Mouse (Mus musculus): ENCODE measurements around the gene Ube2ql1.

Gene Ube2ql1

GRCm38 (mm10) chr13:69707496-69707895 lies 32.2 kb downstream of the Ube2ql1 start:
- no peak for DNase-seq

GRCm38 (mm10) chr13:69706919-69707318 lies 32.8 kb downstream of the Ube2ql1 start:
- no peak for DNase-seq

DNA sequence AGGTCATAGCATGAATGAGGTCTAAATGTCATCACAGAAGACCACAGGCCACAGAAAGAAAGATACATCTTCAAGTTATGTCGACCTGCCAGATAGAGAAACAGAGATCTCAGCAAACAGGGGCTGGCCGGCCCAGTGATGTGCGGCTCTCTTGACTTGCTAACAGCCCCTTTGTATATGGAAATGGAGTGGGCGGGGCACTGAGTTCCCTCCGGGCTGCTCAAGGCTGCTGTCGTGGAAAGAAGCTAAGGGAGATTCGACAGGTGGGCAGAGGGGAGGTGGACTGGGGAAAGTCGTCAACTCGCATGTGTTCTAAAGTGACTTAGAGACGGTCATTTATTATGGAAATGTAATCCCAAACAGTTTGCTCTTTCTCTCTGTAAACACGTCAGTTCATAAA lies 36.2 kb downstream of the Ube2ql1 start:
- no peak for DNase-seq

- DNase-seq, result no peak
These were observed 38.3 kb downstream of the Ube2ql1 start for GRCm38 (mm10) chr13:69701397-69701796.

GRCm38 (mm10) chr13:69700827-69701226 lies 38.9 kb downstream of the Ube2ql1 start:
- DNase-seq, result no peak

- DNase-seq, result peak; percentile 81
These were observed 43.2 kb downstream of the Ube2ql1 start for GRCm38 (mm10) chr13:69696333-69696991.

GRCm38 (mm10) chr13:69691074-69691473 lies 48.6 kb downstream of the Ube2ql1 start:
- DNase-seq, result peak; percentile 25

DNA sequence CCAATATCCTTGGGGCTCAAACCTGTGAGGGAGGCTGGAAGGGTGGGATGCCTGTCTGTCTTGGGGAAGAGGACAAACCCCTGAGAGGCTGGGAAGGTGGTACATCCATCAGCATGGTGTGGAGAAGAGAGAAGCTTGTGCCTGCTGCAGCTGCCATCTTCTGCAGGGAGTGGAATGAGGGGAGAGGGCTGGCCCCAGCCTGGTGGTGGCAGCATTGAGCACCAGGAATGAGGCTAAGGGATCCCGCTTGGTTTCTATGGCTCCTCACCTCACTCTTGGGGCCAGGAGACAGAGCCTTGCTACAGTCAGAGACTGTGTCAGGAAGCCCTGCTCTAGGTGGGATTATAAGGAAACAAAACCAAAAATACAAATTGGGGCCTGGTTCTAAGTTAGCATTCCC lies 52.7 kb downstream of the Ube2ql1 start:
- DNase-seq, result no peak

DNA sequence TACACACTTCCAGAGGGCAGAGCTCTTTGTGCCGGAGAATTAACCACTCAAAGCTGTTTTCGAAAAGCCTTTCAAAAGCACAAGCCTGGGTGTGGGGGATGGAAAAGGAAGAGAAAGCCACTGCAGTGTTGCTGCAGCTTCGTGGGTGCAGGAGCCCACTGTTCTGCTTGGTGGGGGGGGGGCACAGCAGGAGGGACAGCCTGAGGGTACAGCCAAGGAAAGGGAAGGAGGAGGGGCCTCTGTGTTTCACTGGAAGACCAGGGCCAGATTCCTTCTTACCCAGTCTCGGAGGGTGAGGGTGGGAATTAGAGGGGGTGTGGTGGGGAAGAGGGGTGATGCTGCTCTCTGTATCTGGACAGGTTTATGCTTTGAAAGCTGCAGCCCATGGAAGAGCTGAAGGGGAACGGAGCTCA lies 54.3 kb downstream of the Ube2ql1 start:
- no peak for DNase-seq

DNA sequence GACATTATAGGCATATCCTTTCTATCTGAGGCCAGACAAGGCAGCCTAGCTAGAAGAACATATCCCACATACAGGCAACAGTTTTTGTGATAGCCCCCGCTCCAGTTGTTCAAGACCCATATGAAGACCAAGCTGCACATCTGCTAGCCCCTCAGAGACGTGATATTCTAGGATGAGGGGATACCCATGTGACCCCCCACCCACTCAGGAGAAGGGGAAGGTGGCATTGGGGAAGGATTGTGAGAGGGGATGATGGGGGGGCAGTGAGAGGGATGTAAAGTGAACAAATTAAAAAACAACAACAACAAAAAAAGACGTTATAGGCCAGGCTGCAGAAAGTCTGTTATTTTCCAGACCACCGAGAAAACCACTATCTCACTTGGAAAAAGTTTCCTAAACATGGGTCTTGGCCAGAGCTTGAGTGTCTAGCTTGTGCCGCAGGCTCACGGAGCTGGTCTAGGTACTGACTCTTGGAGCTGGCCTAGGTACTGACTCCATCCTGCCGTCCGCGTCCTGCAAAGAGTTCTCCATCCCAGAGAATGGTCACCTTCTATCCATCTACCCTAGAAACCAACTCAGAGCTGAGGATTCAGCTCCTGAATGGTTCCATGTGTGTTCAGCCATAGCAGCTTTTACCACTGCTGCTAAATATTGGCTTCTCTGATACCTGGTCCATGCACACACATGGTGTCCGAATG lies 65.6 kb downstream of the Ube2ql1 start:
- DNase-seq, result no peak

DNA sequence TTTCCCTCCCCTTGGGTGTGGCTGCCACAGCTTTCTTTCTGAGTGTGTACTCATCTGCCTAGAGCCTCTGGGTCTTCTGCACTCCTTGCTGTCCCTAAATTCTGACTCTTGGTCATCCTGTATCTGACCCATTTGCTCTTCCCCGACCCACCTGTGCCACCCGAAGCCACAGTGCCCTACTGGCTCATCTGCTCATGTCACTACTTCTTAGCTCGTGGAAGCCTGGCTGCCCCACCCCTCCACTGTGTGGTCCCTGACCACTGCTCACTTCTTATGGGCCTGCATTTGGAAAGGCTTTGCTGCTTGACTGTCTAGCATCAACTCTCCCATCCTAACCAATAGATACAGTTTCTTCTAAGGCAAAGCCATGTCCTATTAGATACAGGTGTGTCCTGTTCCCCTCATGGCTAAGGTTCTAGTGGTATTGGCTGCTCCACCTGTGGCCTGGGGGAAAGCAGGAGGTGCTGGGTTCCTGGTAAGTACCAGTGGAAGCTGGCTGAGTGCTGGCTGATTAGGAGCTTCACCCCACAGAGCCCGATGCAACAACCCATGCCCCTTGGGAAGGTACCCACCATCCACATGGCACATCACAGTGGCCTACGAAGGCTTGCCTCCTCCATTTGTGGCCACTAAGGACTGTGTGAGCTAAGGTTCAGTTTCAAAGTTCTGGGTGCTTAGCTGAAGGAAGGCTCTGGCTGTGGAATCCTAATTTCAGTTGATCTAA lies 66.3 kb downstream of the Ube2ql1 start:
- DNase-seq, result no peak

GRCm38 (mm10) chr13:69672565-69672964 lies 67.1 kb downstream of the Ube2ql1 start:
- DNase-seq, result no peak

- DNase-seq, result no peak
These were observed 67.6 kb downstream of the Ube2ql1 start for GRCm38 (mm10) chr13:69672121-69672520.

DNA sequence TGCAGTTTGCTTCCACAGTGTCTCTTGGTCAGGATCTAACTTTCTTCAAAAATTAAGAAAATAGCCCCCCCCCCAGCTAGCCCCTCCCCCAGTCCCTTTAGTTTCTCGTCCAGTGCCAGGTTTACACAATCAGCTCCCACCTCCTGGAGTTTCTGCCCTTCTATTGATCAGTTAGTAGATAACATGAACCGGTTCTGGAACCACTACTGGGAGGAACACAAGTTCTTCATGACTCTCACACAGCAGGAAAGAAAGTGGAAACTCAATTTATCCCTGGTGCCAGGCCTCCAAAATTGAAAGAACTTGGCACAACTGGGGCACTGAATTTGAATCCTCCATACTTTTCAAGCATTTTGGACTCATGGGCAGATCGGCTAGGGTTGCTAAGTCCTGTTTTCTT lies 85.2 kb downstream of the Ube2ql1 start:
- no peak for DNase-seq
